17 mouse cellular contexts compared by ENCODE assay signal in genomic region chr10:115462646-115463045, GRCm38 (mm10).
"Had no signal": no experiment of that assay in that cellular context is flagged by ENCODE, and none has a peak within 500 bp of the region (broad histone marks: within the 10 kb centered on the region; RNA-seq: fewer than 3 reads in every experiment).

No protein-coding gene starts in this region.

- DNase-seq: lung, adult 2 months; lung, postnatal 14 days; lung, postnatal 36 days; retina, postnatal 1 day; right cerebral cortex, adult 18-20 months; right cerebral cortex, postnatal 25 days; right cerebral cortex, postnatal 4 days; spleen, adult 18-20 months; thymus, adult 18-20 months; thymus, postnatal 14 days; thymus, postnatal 36 days had no signal

- H3K9me3 ChIP-seq: midbrain, embryonic 10.5 days; midbrain, embryonic 12.5 days; midbrain, embryonic 15.5 days; neural tube, embryonic 12.5 days had no signal

- H3K27me3 ChIP-seq: midbrain, embryonic 12.5 days; midbrain, embryonic 15.5 days; neural tube, embryonic 12.5 days had no signal

- H3K4me2 ChIP-seq: midbrain, embryonic 12.5 days; midbrain, embryonic 15.5 days; neural tube, embryonic 12.5 days had no signal

- H3K9ac ChIP-seq: liver, embryonic 14.5 days; midbrain, embryonic 12.5 days; midbrain, embryonic 15.5 days; neural tube, embryonic 12.5 days had no signal

- H3K4me3 ChIP-seq: midbrain, embryonic 10.5 days; midbrain, embryonic 12.5 days; midbrain, embryonic 15.5 days; neural tube, embryonic 12.5 days had no signal

- ATAC-seq: lung, postnatal 0 days; midbrain, embryonic 15.5 days had no signal

- H3K4me1 ChIP-seq: midbrain, embryonic 10.5 days; midbrain, embryonic 12.5 days; midbrain, embryonic 15.5 days; neural tube, embryonic 12.5 days had no signal

- H3K27ac ChIP-seq: liver, embryonic 14.5 days; midbrain, embryonic 10.5 days; midbrain, embryonic 12.5 days; midbrain, embryonic 15.5 days; neural tube, embryonic 12.5 days had no signal

- H3K36me3 ChIP-seq: midbrain, embryonic 12.5 days; midbrain, embryonic 15.5 days; neural tube, embryonic 12.5 days had no signal
